Mouse (Mus musculus): ENCODE measurements around the gene Susd1. TPM values are rescaled to one million over a fixed set of nuclear protein-coding genes. Genes with fewer than 3 reads are reported as not detected.

Gene Susd1
- total and polyA plus RNA-seq, 3 experiments = 1.6 to 6.1 (median 4.1) TPM

DNA sequence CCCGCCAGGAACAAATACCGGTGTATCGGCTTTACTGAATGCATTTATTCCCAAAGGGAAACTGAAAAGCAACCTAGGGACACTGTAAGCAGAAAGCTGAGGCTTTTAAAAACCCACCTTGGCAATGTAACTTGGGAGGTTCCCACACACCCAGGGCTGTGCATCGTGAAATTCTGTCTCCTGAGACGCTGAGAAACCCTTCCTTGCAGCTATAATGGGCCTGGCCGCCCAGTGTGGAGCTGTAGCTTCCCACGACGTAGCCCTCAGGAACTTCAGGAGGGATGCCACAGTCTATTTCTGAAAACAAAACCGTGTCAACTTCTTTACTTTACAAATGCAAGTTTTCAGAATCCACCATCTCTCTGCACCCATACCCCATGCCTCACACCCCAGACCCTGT lies 27.3 kb downstream of the Susd1 start:
- Histone ChIP-seq H3K4me2 (ENCODE audit: insufficient read depth, low read depth, poor library complexity, severe bottlenecking) (no peak overlapping the region), H3K79me2 (replicated peaks; ENCODE audit: control insufficient read depth, extremely low read depth, insufficient read depth, poor library complexity, severe bottlenecking) (no peaks in the 10 kb centered on the region), H3K27ac (ENCODE audit: insufficient read depth, low read depth) (no peak overlapping the region), H3K9ac (ENCODE audit: insufficient read depth, low read depth) (no peak overlapping the region), H3K9me3 (replicated peaks; ENCODE audit: low read length) (no peaks in the 10 kb centered on the region), H3K4me3 (replicated peaks in 1 of 3; ENCODE audit: low read depth in 2 of 3, low read length in 2 of 3, poor library complexity in 1 of 3) (no peak overlapping the region), H3K36me3 (replicated peaks in 1 of 2; ENCODE audit: control insufficient read depth in 1 of 2, insufficient read depth in 1 of 2, low read length in 1 of 2) (no peaks in the 10 kb centered on the region), H3K27me3 (replicated peaks) (no peaks in the 10 kb centered on the region), H3K4me1 (ENCODE audit: control insufficient read depth in 1 of 2, insufficient read depth in 2 of 2) (peaks cover 6 to 32% of the 10 kb centered on the region in 2 experiments; a peak in 3 of 4 replicates)
- TF ChIP-seq CHD1 (IDR thresholded peaks at IDR 0.05; ENCODE audit: low read depth, low read length) = no peak
- no peak for TF ChIP-seq NRF1 (IDR thresholded peaks at IDR 0.05; ENCODE audit: low read depth, low read length)
- no peak for TF ChIP-seq MAZ (IDR thresholded peaks at IDR 0.05; ENCODE audit: low read depth, low read length)
- no peak for TF ChIP-seq NELFE (IDR thresholded peaks at IDR 0.05; ENCODE audit: low read depth, low read length)
- no peak for TF ChIP-seq RAD21 (IDR thresholded peaks at IDR 0.05; ENCODE audit: low read depth, low read length)
- no peak for TF ChIP-seq POLR2A (IDR thresholded peaks at IDR 0.05; ENCODE audit: low read depth, low read length)
- no peak for TF ChIP-seq MEF2A (IDR thresholded peaks at IDR 0.05; ENCODE audit: borderline replicate concordance, low read depth, low read length)
- no peak for TF ChIP-seq MAFK (IDR thresholded peaks at IDR 0.05; ENCODE audit: insufficient replicate concordance, low read length)
- no peak for TF ChIP-seq EP300 (IDR thresholded peaks at IDR 0.05; ENCODE audit: low read length)
- no peak for TF ChIP-seq BHLHE40 (IDR thresholded peaks at IDR 0.05; ENCODE audit: low read depth, low read length)
- TF ChIP-seq MYC (IDR thresholded peaks at IDR 0.05; ENCODE audit: low read depth, low read length) = no peak
- TF ChIP-seq JUND (conservative IDR thresholded peaks at IDR 0.05; ENCODE audit: low read depth, low read length) = no peak
- no peak for TF ChIP-seq POLR2AphosphoS2 (IDR thresholded peaks at IDR 0.05; ENCODE audit: low read depth, low read length)
- TF ChIP-seq HCFC1 (IDR thresholded peaks at IDR 0.05; ENCODE audit: low read depth, low read length) = no peak
- no peak for TF ChIP-seq TCF12 (IDR thresholded peaks at IDR 0.05; ENCODE audit: low read depth, low read length)
- no peak for TF ChIP-seq JUN (IDR thresholded peaks at IDR 0.05; ENCODE audit: insufficient read depth, low read depth, low read length)
- no peak for TF ChIP-seq UBTF (IDR thresholded peaks at IDR 0.05; ENCODE audit: low read depth, low read length)
- no peak for TF ChIP-seq IRF4 (IDR thresholded peaks at IDR 0.05; ENCODE audit: low read depth, low read length)
- no peak for TF ChIP-seq ZMIZ1 (IDR thresholded peaks at IDR 0.05; ENCODE audit: low read depth, low read length)
- in situ Hi-C loops (cut with MboI; ENCODE audit: low pct_ligation_motif_present, low pct_unique_long_range_greater_than_20kb, low sequenced_read_pairs) (no loop called here), dilution Hi-C loops (cut with MboI; ENCODE audit: extremely low pct_ligation_motif_present, extremely low pct_unique_long_range_greater_than_20kb, low sequenced_read_pairs) (no loop called here)
- DNase-seq (ENCODE audit: extremely low read depth) = no peak

DNA sequence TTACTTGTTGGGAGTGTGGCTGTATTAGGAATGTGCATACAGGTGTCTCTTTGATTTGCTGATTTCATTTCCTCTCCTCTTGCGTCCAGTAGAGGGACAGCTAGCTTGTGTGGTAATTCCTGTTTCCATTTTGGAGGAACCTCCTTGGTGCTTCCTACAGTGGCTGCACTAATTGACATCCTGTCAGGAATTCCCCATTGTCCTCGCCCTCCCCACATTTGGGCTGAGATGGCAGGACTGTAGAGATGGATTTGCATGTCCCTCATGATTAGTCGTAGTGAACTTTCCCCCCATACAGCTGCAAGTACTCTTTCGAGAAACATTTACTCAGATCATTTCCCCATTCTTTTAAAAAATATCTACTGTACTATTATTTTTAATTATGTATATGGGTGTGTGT lies 30.7 kb downstream of the Susd1 start:
- dilution Hi-C loops (cut with MboI; ENCODE audit: extremely low pct_ligation_motif_present, extremely low pct_unique_long_range_greater_than_20kb, low sequenced_read_pairs) (no loop called here), in situ Hi-C loops (cut with MboI; ENCODE audit: low pct_ligation_motif_present, low pct_unique_long_range_greater_than_20kb, low sequenced_read_pairs) (no loop called here)
- peaks cover 6% of the 10 kb centered on the region for H3K9me3 ChIP-seq (replicated peaks; ENCODE audit: low read length)
- no peak overlapping the region for H3K9ac ChIP-seq (ENCODE audit: insufficient read depth, low read depth)
- H3K27ac ChIP-seq (ENCODE audit: insufficient read depth, low read depth) = no peak overlapping the region
- no peak overlapping the region for H3K4me3 ChIP-seq (replicated peaks in 1 of 3; ENCODE audit: low read depth in 2 of 3, low read length in 2 of 3, poor library complexity in 1 of 3)
- H3K27me3 ChIP-seq (replicated peaks) = no peaks in the 10 kb centered on the region
- H3K4me1 ChIP-seq (ENCODE audit: control insufficient read depth in 1 of 2, insufficient read depth in 2 of 2) = peaks cover 2 to 14% of the 10 kb centered on the region in 2 experiments; a peak in 2 of 4 replicates
- DNase-seq (ENCODE audit: extremely low read depth) = peak; percentile 51
- no peak overlapping the region for H3K4me2 ChIP-seq (ENCODE audit: insufficient read depth, low read depth, poor library complexity, severe bottlenecking)
- H3K79me2 ChIP-seq (replicated peaks; ENCODE audit: control insufficient read depth, extremely low read depth, insufficient read depth, poor library complexity, severe bottlenecking) = no peaks in the 10 kb centered on the region
- no peak for TF ChIP-seq USF1 (IDR thresholded peaks at IDR 0.05; ENCODE audit: low read depth, low read length)
- TF ChIP-seq EP300 (IDR thresholded peaks at IDR 0.05; ENCODE audit: low read length) = peak; percentile 45
- 0 out of 2 replicates have a peak, but pooled peaks have one; percentile 5 for TF ChIP-seq BHLHE40 (IDR thresholded peaks at IDR 0.05; ENCODE audit: low read depth, low read length)
- TF ChIP-seq IRF4 (IDR thresholded peaks at IDR 0.05; ENCODE audit: low read depth, low read length) = 0 out of 2 replicates have a peak, but pooled peaks have one; percentile 29
- TF ChIP-seq PAX5 (IDR thresholded peaks at IDR 0.05; ENCODE audit: low read length) = no peak
- TF ChIP-seq CTCF (conservative IDR thresholded peaks at IDR 0.05 in 1 of 2, IDR thresholded peaks at IDR 0.05 in 1 of 2; ENCODE audit: low read depth in 2 of 2, low read length in 2 of 2) = peak in 1 of 2 experiments; percentile 32; a peak in 2 of 4 replicates
- no peaks in the 10 kb centered on the region for H3K36me3 ChIP-seq (replicated peaks in 1 of 2; ENCODE audit: control insufficient read depth in 1 of 2, insufficient read depth in 1 of 2, low read length in 1 of 2)
